Mouse (Mus musculus) kidney, adult 2 months (tissue): ENCODE data around the gene Ttf1.

Experiments
- CTCF ChIP-seq: fragments of 200-500 bp; conservative IDR thresholded peaks from 2 replicates; pipeline ENCODE4 v1.5.1; 2011; ENCODE audit warnings: low read depth, mild to moderate bottlenecking, control low read depth, low read length, moderate library complexity, mixed read lengths; ENCODE audit not compliant: insufficient read depth, insufficient read length
- POLR2A ChIP-seq: fragments of 200-500 bp; IDR thresholded peaks from one replicate; pipeline ENCODE4 v1.6.1; 2011; ENCODE audit warnings: low read depth, low read length, control low read depth

GRCm38 (mm10) chr2:29099646-29100045 is 39.6 kb downstream of the Ttf1 start:
- no peak for TF ChIP-seq CTCF
- TF ChIP-seq POLR2A = no peak
